Mouse (Mus musculus): ENCODE data around the gene Col4a1. TPM values are rescaled to one million over a fixed set of nuclear protein-coding genes. Genes with fewer than 3 reads are reported as not detected.
A peak's percentile ranks its signal among the peaks of the same experiment; 100 is the strongest.

Col4a1 gene
- 105 and 115 TPM in 2 replicates for polyA plus RNA-seq (2014; fragmentation: Nextera tagmentation; extraction: Ambion mirVana)

GRCm38 (mm10) chr8:11312349-11313175 lies at the start of gene Col4a1, which contains the start of gene Col4a2:
Gene Col4a1 (minus strand): TSS chr8:11312826.
Gene Col4a2 (plus strand): TSS chr8:11312805.
- peak within 1 kb of the TSS; percentile 57 for H3K4me3 ChIP-seq (ENCODE audit: low read depth, low read length)
- H3K4me2 ChIP-seq, result peak within 1 kb of the TSS; percentile 95
- no peaks in the 10 kb centered on the region for H3K36me3 ChIP-seq (ENCODE audit: control insufficient read depth, insufficient read depth, low read length)
- no peak within 1 kb of the TSS; the same call in 1 of the 2 replicates for H3K27ac ChIP-seq (ENCODE audit: low read depth, low read length)
- H3K27me3 ChIP-seq (ENCODE audit: control insufficient read depth, insufficient read depth, low read length), result peaks cover 60% of the 10 kb centered on the region
- DNase-seq (ENCODE audit: low spot score, missing footprints), result peak; percentile 96
- under 1% methylated on average over 77 of the region's 87 CpGs for WGBS
- H3K9ac ChIP-seq (ENCODE audit: low read length), result peak within 1 kb of the TSS; percentile 58
- peaks cover 26% of the 10 kb centered on the region for H3K4me1 ChIP-seq (ENCODE audit: control insufficient read depth, insufficient read depth, low read length)
- H3K9me3 ChIP-seq (ENCODE audit: control insufficient read depth, low read length), result no peaks in the 10 kb centered on the region
- peak; percentile 73 for ATAC-seq (ENCODE audit: low FRiP score)

GRCm38 (mm10) chr8:11361546-11362277 lies 49.1 kb upstream of the Col4a1 start:
- Histone ChIP-seq H3K27ac (ENCODE audit: low read depth, low read length) (peak overlapping the region; percentile 45), H3K27me3 (ENCODE audit: control insufficient read depth, insufficient read depth, low read length) (no peaks in the 10 kb centered on the region), H3K4me3 (ENCODE audit: low read depth, low read length) (no peak overlapping the region), H3K9ac (ENCODE audit: low read length) (peak overlapping the region; percentile 41; the same call in 1 of the 2 replicates), H3K4me1 (ENCODE audit: control insufficient read depth, insufficient read depth, low read length) (peaks cover 26% of the 10 kb centered on the region), H3K36me3 (ENCODE audit: control insufficient read depth, insufficient read depth, low read length) (no peaks in the 10 kb centered on the region), H3K9me3 (ENCODE audit: control insufficient read depth, low read length) (no peaks in the 10 kb centered on the region), H3K4me2 (no peak overlapping the region)
- DNase-seq (ENCODE audit: low spot score, missing footprints), result no peak
- WGBS, result 61% methylated on average over 9 of the region's 9 CpGs
- ATAC-seq (ENCODE audit: low FRiP score), result peak; percentile 55

- DNase-seq (ENCODE audit: low spot score, missing footprints) (no peak), ATAC-seq (ENCODE audit: low FRiP score) (no peak)
- no peaks in the 10 kb centered on the region for H3K27me3 ChIP-seq (ENCODE audit: control insufficient read depth, insufficient read depth, low read length)
- no peak overlapping the region for H3K4me2 ChIP-seq
- H3K9ac ChIP-seq (ENCODE audit: low read length), result no peak overlapping the region
- no peak overlapping the region for H3K4me3 ChIP-seq (ENCODE audit: low read depth, low read length)
- H3K9me3 ChIP-seq (ENCODE audit: control insufficient read depth, low read length), result no peaks in the 10 kb centered on the region
- H3K36me3 ChIP-seq (ENCODE audit: control insufficient read depth, insufficient read depth, low read length), result no peaks in the 10 kb centered on the region
- WGBS, result 84% methylated on average over 5 of the region's 5 CpGs
- H3K4me1 ChIP-seq (ENCODE audit: control insufficient read depth, insufficient read depth, low read length), result peaks cover 26% of the 10 kb centered on the region
- no peak overlapping the region for H3K27ac ChIP-seq (ENCODE audit: low read depth, low read length)
These were observed 47.2 kb upstream of the Col4a1 start for GRCm38 (mm10) chr8:11359846-11360245.

- Histone ChIP-seq H3K9me3 (ENCODE audit: control insufficient read depth, low read length) (no peaks in the 10 kb centered on the region), H3K36me3 (ENCODE audit: control insufficient read depth, insufficient read depth, low read length) (no peaks in the 10 kb centered on the region), H3K4me2 (no peak overlapping the region), H3K27ac (ENCODE audit: low read depth, low read length) (no peak overlapping the region), H3K9ac (ENCODE audit: low read length) (no peak overlapping the region), H3K4me1 (ENCODE audit: control insufficient read depth, insufficient read depth, low read length) (peaks cover 17% of the 10 kb centered on the region), H3K27me3 (ENCODE audit: control insufficient read depth, insufficient read depth, low read length) (no peaks in the 10 kb centered on the region), H3K4me3 (ENCODE audit: low read depth, low read length) (no peak overlapping the region)
- DNase-seq (ENCODE audit: low spot score, missing footprints) (no peak), ATAC-seq (ENCODE audit: low FRiP score) (no peak)
- 65% methylated on average over 7 of the region's 7 CpGs for WGBS
These were observed 45.4 kb upstream of the Col4a1 start for GRCm38 (mm10) chr8:11357921-11358436.

GRCm38 (mm10) chr8:11356776-11357175 lies 44.1 kb upstream of the Col4a1 start:
- ATAC-seq (ENCODE audit: low FRiP score) (no peak), DNase-seq (ENCODE audit: low spot score, missing footprints) (no peak)
- Histone ChIP-seq H3K4me3 (ENCODE audit: low read depth, low read length) (no peak overlapping the region), H3K27me3 (ENCODE audit: control insufficient read depth, insufficient read depth, low read length) (no peaks in the 10 kb centered on the region), H3K4me1 (ENCODE audit: control insufficient read depth, insufficient read depth, low read length) (peaks cover 6% of the 10 kb centered on the region; the same call in 1 of the 2 replicates), H3K4me2 (no peak overlapping the region), H3K36me3 (ENCODE audit: control insufficient read depth, insufficient read depth, low read length) (no peaks in the 10 kb centered on the region), H3K9ac (ENCODE audit: low read length) (no peak overlapping the region), H3K27ac (ENCODE audit: low read depth, low read length) (no peak overlapping the region), H3K9me3 (ENCODE audit: control insufficient read depth, low read length) (no peaks in the 10 kb centered on the region)
- 86% methylated on average over 8 of the region's 8 CpGs for WGBS

GRCm38 (mm10) chr8:11355900-11356299 lies 43.3 kb upstream of the Col4a1 start:
- DNase-seq (ENCODE audit: low spot score, missing footprints), result no peak
- Histone ChIP-seq H3K4me3 (ENCODE audit: low read depth, low read length) (no peak overlapping the region), H3K27me3 (ENCODE audit: control insufficient read depth, insufficient read depth, low read length) (no peaks in the 10 kb centered on the region), H3K9ac (ENCODE audit: low read length) (no peak overlapping the region), H3K4me2 (no peak overlapping the region), H3K27ac (ENCODE audit: low read depth, low read length) (no peak overlapping the region), H3K4me1 (ENCODE audit: control insufficient read depth, insufficient read depth, low read length) (peaks cover under 1% of the 10 kb centered on the region; the same call in 1 of the 2 replicates), H3K36me3 (ENCODE audit: control insufficient read depth, insufficient read depth, low read length) (no peaks in the 10 kb centered on the region), H3K9me3 (ENCODE audit: control insufficient read depth, low read length) (no peaks in the 10 kb centered on the region)
- 91% methylated on average over 3 of the region's 3 CpGs for WGBS
- no peak for ATAC-seq (ENCODE audit: low FRiP score)

GRCm38 (mm10) chr8:11354800-11355451 lies 42.3 kb upstream of the Col4a1 start:
- H3K4me3 ChIP-seq (ENCODE audit: low read depth, low read length), result no peak overlapping the region
- WGBS, result 93% methylated on average over 8 of the region's 8 CpGs
- DNase-seq (ENCODE audit: low spot score, missing footprints) (no peak), ATAC-seq (ENCODE audit: low FRiP score) (no peak)
- H3K9me3 ChIP-seq (ENCODE audit: control insufficient read depth, low read length), result no peaks in the 10 kb centered on the region
- H3K9ac ChIP-seq (ENCODE audit: low read length), result no peak overlapping the region
- no peak overlapping the region for H3K4me2 ChIP-seq
- no peaks in the 10 kb centered on the region for H3K27me3 ChIP-seq (ENCODE audit: control insufficient read depth, insufficient read depth, low read length)
- no peaks in the 10 kb centered on the region for H3K4me1 ChIP-seq (ENCODE audit: control insufficient read depth, insufficient read depth, low read length)
- H3K27ac ChIP-seq (ENCODE audit: low read depth, low read length), result no peak overlapping the region
- H3K36me3 ChIP-seq (ENCODE audit: control insufficient read depth, insufficient read depth, low read length), result no peaks in the 10 kb centered on the region

GRCm38 (mm10) chr8:11352514-11352913 lies 39.9 kb upstream of the Col4a1 start:
- WGBS, result 83% methylated on average over 11 of the region's 11 CpGs
- no peak for ATAC-seq (ENCODE audit: low FRiP score)
- Histone ChIP-seq H3K4me1 (ENCODE audit: control insufficient read depth, insufficient read depth, low read length) (no peaks in the 10 kb centered on the region), H3K4me3 (ENCODE audit: low read depth, low read length) (no peak overlapping the region), H3K9ac (ENCODE audit: low read length) (no peak overlapping the region), H3K36me3 (ENCODE audit: control insufficient read depth, insufficient read depth, low read length) (no peaks in the 10 kb centered on the region), H3K9me3 (ENCODE audit: control insufficient read depth, low read length) (no peaks in the 10 kb centered on the region), H3K27me3 (ENCODE audit: control insufficient read depth, insufficient read depth, low read length) (no peaks in the 10 kb centered on the region), H3K4me2 (no peak overlapping the region), H3K27ac (ENCODE audit: low read depth, low read length) (no peak overlapping the region)
- DNase-seq (ENCODE audit: low spot score, missing footprints), result no peak

All from midbrain, embryonic 11.5 days (tissue).